Mouse (Mus musculus) G1E (cell line): ENCODE data around the gene Dennd1a. TPM values are rescaled to one million over a fixed set of nuclear protein-coding genes. Genes with fewer than 3 reads are reported as not detected.
A peak's percentile ranks its signal among the peaks of the same experiment; 100 is the strongest.

Source experiments
- ATAC-seq: 2 replicates; pipeline ENCODE4 v1.8.0; 2016; ENCODE audit warnings: mild to moderate bottlenecking; ENCODE audit not compliant: insufficient number of reproducible peaks, poor library complexity, low FRiP score, severe bottlenecking; ENCODE audit errors: extremely low read depth
- DNase-seq: peaks from one replicate; pipeline ENCODE4 v3.0.0; 2012; ENCODE audit warnings: low spot score
- H3K27me3 ChIP-seq: 2 replicates; pipeline ENCODE4 v1.6.1; 2012; ENCODE audit warnings: mild to moderate bottlenecking, low read length, inconsistent platforms; ENCODE audit not compliant: insufficient read depth
- H3K36me3 ChIP-seq: replicated peaks from 2 replicates; pipeline ENCODE3; 2012; ENCODE audit warnings: mild to moderate bottlenecking, inconsistent platforms
- H3K4me1 ChIP-seq: 2 replicates; pipeline ENCODE4 v1.6.1; 2012; ENCODE audit warnings: low read depth, low read length, inconsistent platforms, mixed read lengths; ENCODE audit not compliant: insufficient read depth
- H3K4me3 ChIP-seq: 2 replicates; pipeline ENCODE4 v1.5.1; 2012; ENCODE audit warnings: low read depth, mild to moderate bottlenecking, inconsistent platforms, low read length, moderate library complexity, mixed read lengths
- H3K9me3 ChIP-seq: replicated peaks from 2 replicates; pipeline ENCODE4 v1.6.1; 2012; ENCODE audit warnings: inconsistent platforms
- CTCF ChIP-seq: IDR thresholded peaks from 2 replicates; pipeline ENCODE4 v1.5.1; 2012; ENCODE audit warnings: low read depth, low read length, inconsistent platforms, mixed read lengths
- GATA1 ChIP-seq: IDR thresholded peaks from 2 replicates; pipeline ENCODE4 v1.6.1; 2012; ENCODE audit warnings: borderline replicate concordance, low read length, inconsistent platforms, mixed read lengths
- GATA2 ChIP-seq: IDR thresholded peaks from 2 replicates; pipeline ENCODE4 v1.6.1; 2012; ENCODE audit warnings: low read depth, low read length, inconsistent platforms, borderline replicate concordance
- POLR2AphosphoS5 ChIP-seq: IDR thresholded peaks from 2 replicates; pipeline ENCODE4 v1.6.1; 2012; ENCODE audit warnings: low read depth, low read length, inconsistent platforms; ENCODE audit not compliant: insufficient replicate concordance
- TAL1 ChIP-seq: conservative IDR thresholded peaks from 2 replicates; pipeline ENCODE4 v1.6.1; 2012; ENCODE audit warnings: low read depth, low read length, inconsistent platforms, mixed read lengths
- polyA plus RNA-seq: library from polyadenylated mRNA; stranded (reverse); fragments of >175 nt; gene quantifications from 2 replicates; pipeline ENCODE4 v1.2.3, GENCODE M21; 2012
- total RNA-seq, 2 experiments: library from RNA; stranded (forward) in 1 of 2; stranded (reverse) in 1 of 2; fragments of 200-1000 nt in 1 of 2; fragments of >200 nt in 1 of 2; fragmentation: Nextera tagmentation in 1 of 2; gene quantifications; 2 replicates each; pipeline ENCODE4 v1.2.3; 2014 to 2017

The Dennd1a gene
- total and polyA plus RNA-seq, 3 experiments = 25.5 to 78.7 (median 71.0) TPM

GRCm38 (mm10) chr2:37776611-37777411 lies 510.4 kb downstream of the Dennd1a start:
- Histone ChIP-seq H3K36me3 (no peaks in the 10 kb centered on the region), H3K4me1 (peaks cover 17% of the 10 kb centered on the region), H3K4me3 (no peak overlapping the region), H3K9me3 (no peaks in the 10 kb centered on the region), H3K27me3 (peaks cover 63% of the 10 kb centered on the region)
- TF ChIP-seq POLR2AphosphoS5 = no peak
- TF ChIP-seq CTCF = no peak
- no peak for TF ChIP-seq GATA1
- TF ChIP-seq GATA2 = no peak
- TF ChIP-seq TAL1 = no peak
- DNase-seq = no peak
- no peak for ATAC-seq

DNA sequence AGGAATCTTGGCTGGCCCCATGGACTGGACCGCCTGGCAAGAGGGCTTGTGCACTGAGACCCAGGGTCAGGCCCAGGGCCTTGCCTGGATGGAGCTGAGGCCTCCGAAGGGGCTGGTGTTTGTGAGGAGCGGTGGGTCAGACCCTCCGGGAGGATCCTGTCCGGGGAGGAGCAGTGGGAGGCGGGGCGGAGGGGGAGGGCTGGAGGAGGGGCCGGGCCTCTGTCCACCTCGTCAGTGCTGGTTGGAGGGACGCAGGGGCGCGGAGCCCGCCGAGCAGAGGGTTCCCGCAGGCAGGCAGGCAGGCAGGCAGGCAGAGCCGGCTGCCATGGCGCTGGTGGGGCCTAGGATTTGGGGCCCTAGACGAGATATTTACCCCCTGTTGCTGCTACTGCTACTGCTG lies 511.2 kb downstream of the Dennd1a start, which contains the start of gene Crb2:
Crb2 (plus strand) TSS at position 234 of the 400 bp plus-strand sequence.
- TF ChIP-seq POLR2AphosphoS5 = no peak
- no peak for TF ChIP-seq GATA1
- TF ChIP-seq GATA2 = no peak
- TF ChIP-seq CTCF = no peak
- no peak for TF ChIP-seq TAL1
- DNase-seq = no peak
- H3K4me3 ChIP-seq = no peak within 1 kb of the TSS
- H3K36me3 ChIP-seq = no peaks in the 10 kb centered on the region
- peaks cover 24% of the 10 kb centered on the region for H3K4me1 ChIP-seq
- H3K9me3 ChIP-seq = no peaks in the 10 kb centered on the region
- peaks cover 61% of the 10 kb centered on the region for H3K27me3 ChIP-seq
- no peak for ATAC-seq

DNA sequence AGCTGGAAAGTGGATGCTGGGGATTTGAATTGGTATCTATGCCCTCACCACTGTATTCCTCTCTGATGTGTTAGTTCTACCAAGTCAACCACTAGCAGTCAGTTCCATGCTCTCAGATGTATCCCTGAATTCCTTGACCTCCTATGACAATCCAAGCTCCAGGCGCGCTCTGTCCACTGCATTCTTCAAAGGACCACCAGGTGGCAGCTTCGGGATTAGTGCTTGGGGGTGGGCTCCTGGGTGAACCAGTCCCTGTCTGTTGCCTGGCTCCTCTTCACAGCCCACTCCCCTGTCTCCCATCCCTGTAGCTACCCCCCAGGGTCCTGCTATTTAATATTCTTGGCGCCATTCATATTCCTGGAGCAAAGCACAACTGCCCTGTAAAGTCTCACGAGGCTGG lies 512.6 kb downstream of the Dennd1a start:
- peak; percentile 29 for DNase-seq
- no peak overlapping the region for H3K4me3 ChIP-seq
- no peaks in the 10 kb centered on the region for H3K36me3 ChIP-seq
- H3K27me3 ChIP-seq = peaks cover 60% of the 10 kb centered on the region
- ATAC-seq = no peak
- H3K4me1 ChIP-seq = peaks cover 15% of the 10 kb centered on the region
- H3K9me3 ChIP-seq = no peaks in the 10 kb centered on the region
- no peak for TF ChIP-seq GATA2
- TF ChIP-seq GATA1 = no peak
- TF ChIP-seq POLR2AphosphoS5 = no peak
- TF ChIP-seq CTCF = no peak; the same call in 1 of the 2 replicates
- no peak for TF ChIP-seq TAL1

DNA sequence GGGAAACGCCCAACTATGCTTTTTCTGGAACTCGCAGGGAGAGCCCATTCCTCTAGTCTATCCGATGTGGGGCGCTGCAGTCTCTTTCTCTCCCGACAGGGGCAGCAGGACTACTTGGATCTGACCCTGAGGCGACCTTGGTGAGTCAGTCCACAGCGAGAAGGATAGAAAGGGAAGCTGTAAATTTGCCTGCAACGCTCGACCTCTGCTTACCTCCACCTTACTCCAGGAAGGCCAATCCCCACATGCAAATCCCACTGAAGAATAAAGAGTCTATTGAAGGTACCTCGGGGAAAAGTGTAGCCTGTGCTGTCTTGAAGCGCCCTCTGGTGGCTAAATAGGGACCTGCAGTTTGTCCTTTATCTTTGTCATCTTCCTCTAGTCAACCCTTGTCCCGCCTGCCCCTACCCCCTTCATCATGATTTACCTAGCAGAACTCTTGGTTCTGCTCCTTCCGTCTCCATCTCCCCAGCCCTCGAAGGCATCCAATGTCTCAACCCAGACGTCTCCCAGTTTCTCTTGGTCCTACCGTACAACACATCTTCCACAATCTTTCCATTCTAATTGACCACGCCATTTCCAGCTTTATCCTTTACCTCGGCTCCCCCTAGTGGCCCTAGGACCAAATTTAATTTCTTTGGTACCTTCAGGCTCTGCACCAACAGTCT lies 515.4 kb downstream of the Dennd1a start:
- Histone ChIP-seq H3K36me3 (no peaks in the 10 kb centered on the region), H3K4me1 (peaks cover 12% of the 10 kb centered on the region), H3K4me3 (peak overlapping the region; percentile 49; the same call in 1 of the 2 replicates), H3K9me3 (no peaks in the 10 kb centered on the region), H3K27me3 (peaks cover 56% of the 10 kb centered on the region)
- no peak for TF ChIP-seq GATA1
- TF ChIP-seq CTCF = peak; percentile 91
- peak; percentile 84; the same call in 1 of the 2 replicates for TF ChIP-seq GATA2
- ATAC-seq = 0 out of 2 replicates have a peak, but pooled peaks have one; percentile 23
- peak; percentile 55 for DNase-seq

DNA sequence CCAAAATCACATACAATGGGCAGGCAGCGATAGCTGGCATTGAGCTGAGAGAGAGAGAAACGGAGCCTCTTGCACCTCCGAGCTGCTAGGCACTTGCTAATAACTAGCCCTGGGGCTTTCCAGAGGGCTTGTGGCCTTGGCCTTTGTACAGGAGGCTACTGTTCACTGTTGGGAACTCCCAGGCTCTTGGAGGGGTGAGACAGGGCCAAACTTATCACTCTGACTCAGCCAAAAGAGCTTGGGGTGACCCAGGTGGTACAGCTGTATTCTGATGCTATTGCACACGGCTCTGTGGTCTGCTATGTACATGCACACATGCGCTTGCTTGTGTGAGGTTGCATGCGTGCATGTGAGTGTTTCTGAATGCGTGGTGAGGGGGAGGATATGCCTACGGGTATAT lies 517.4 kb downstream of the Dennd1a start:
- ATAC-seq (no peak), DNase-seq (no peak)
- TF ChIP-seq GATA2 = no peak
- TF ChIP-seq TAL1 = no peak
- TF ChIP-seq GATA1 = no peak
- no peak for TF ChIP-seq POLR2AphosphoS5
- TF ChIP-seq CTCF = no peak
- no peaks in the 10 kb centered on the region for H3K9me3 ChIP-seq
- no peaks in the 10 kb centered on the region for H3K36me3 ChIP-seq
- H3K4me1 ChIP-seq = peaks cover 12% of the 10 kb centered on the region
- H3K4me3 ChIP-seq = no peak overlapping the region
- peaks cover 47% of the 10 kb centered on the region for H3K27me3 ChIP-seq

GRCm38 (mm10) chr2:37768903-37769302 lies 518.3 kb downstream of the Dennd1a start:
- TF ChIP-seq GATA2 = no peak
- no peak for TF ChIP-seq CTCF
- TF ChIP-seq TAL1 = no peak
- no peak overlapping the region for H3K4me3 ChIP-seq
- peaks cover 52% of the 10 kb centered on the region for H3K27me3 ChIP-seq
- no peak for ATAC-seq
- no peaks in the 10 kb centered on the region for H3K36me3 ChIP-seq
- peaks cover 12% of the 10 kb centered on the region for H3K4me1 ChIP-seq
- no peaks in the 10 kb centered on the region for H3K9me3 ChIP-seq
- no peak for DNase-seq

DNA sequence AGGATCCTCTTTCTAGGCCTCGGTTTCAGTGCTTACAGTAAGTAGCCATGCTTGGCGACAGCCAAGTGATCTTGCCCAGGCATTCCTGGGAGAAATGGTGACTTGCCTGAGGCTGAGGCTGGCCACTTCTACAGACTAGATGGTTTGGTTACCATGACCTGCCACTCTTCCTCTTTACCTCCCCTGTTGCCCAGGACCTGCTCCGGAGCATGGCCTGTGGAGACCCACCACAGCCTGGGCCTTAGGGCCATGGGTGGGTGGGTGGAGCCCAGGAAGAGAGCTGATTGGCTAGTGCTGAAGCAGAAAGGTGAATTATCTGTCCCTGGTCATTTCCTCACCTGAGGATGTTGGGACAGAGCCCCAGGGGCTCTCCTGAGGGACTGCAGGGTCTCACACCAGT lies 519.5 kb downstream of the Dennd1a start:
- no peak for DNase-seq
- peaks cover 12% of the 10 kb centered on the region for H3K4me1 ChIP-seq
- peaks cover 44% of the 10 kb centered on the region for H3K27me3 ChIP-seq
- no peak overlapping the region for H3K4me3 ChIP-seq
- TF ChIP-seq GATA1 (no peak), GATA2 (no peak), CTCF (no peak)
- H3K36me3 ChIP-seq = no peaks in the 10 kb centered on the region
- H3K9me3 ChIP-seq = no peaks in the 10 kb centered on the region
- no peak for ATAC-seq
